Mouse (Mus musculus) C2C12 (cell line): ENCODE results near the gene Gm5089. TPM values are rescaled to one million over a fixed set of nuclear protein-coding genes. Genes with fewer than 3 reads are reported as not detected.

ENCODE experiments used
- H3K27me3 ChIP-seq: one replicate; pipeline ENCODE4 v1.6.1; 2011; ENCODE audit not compliant: control insufficient read depth, insufficient read depth, insufficient read length
- H3K36me3 ChIP-seq: one replicate; pipeline ENCODE4 v1.6.1; 2011; ENCODE audit not compliant: control insufficient read depth, insufficient read depth
- H3K4me3 ChIP-seq: one replicate; pipeline ENCODE4 v1.5.1; 2011; ENCODE audit warnings: mild to moderate bottlenecking, control low read depth; ENCODE audit not compliant: poor library complexity, insufficient read depth, severe bottlenecking
- H3K79me2 ChIP-seq: one replicate; pipeline ENCODE4 v1.6.1; 2011; ENCODE audit not compliant: control insufficient read depth, insufficient read depth
- H3K79me3 ChIP-seq: one replicate; pipeline ENCODE4 v1.6.1; 2011; ENCODE audit warnings: low read depth, control low read depth
- H3ac ChIP-seq: one replicate; pipeline ENCODE3; 2011; ENCODE audit warnings: low read depth; ENCODE audit not compliant: control insufficient read depth, insufficient read length
- CEBPB ChIP-seq: IDR thresholded peaks from one replicate; pipeline ENCODE4 v1.6.1; 2011; ENCODE audit warnings: low read depth, mild to moderate bottlenecking, control low read depth, moderate library complexity
- CTCF ChIP-seq: IDR thresholded peaks from one replicate; pipeline ENCODE4 v1.5.1; 2011; ENCODE audit not compliant: control insufficient read depth, insufficient read depth, insufficient read length
- FOSL1 ChIP-seq: IDR thresholded peaks from one replicate; pipeline ENCODE4 v1.8.0; 2011; ENCODE audit warnings: mild to moderate bottlenecking, low read length; ENCODE audit not compliant: poor library complexity, insufficient read depth, severe bottlenecking
- MAX ChIP-seq: IDR thresholded peaks from one replicate; pipeline ENCODE4 v1.6.1; 2011; ENCODE audit warnings: mild to moderate bottlenecking, control low read depth
- MYOD1 ChIP-seq: IDR thresholded peaks from one replicate; pipeline ENCODE4 v1.6.1; 2011; ENCODE audit warnings: low read depth; ENCODE audit not compliant: control insufficient read depth, insufficient read length
- MYOG ChIP-seq: IDR thresholded peaks from one replicate; pipeline ENCODE4 v1.6.1; 2011; ENCODE audit not compliant: control insufficient read depth, insufficient read length; ENCODE audit errors: extremely low read depth
- USF1 ChIP-seq: IDR thresholded peaks from one replicate; pipeline ENCODE4 v1.6.1; 2011; ENCODE audit warnings: low read depth, mild to moderate bottlenecking, control low read depth, moderate library complexity
- polyA plus RNA-seq: library from polyadenylated mRNA; unstranded; fragments of >200 nt; fragmentation: generic; extraction: Trizol; gene quantifications from one replicate; pipeline ENCODE4 v1.2.1, GENCODE M21; 2012; ENCODE audit warnings: missing spikeins

The Gm5089 gene
- polyA plus RNA-seq, 1 experiment, result not detected

DNA sequence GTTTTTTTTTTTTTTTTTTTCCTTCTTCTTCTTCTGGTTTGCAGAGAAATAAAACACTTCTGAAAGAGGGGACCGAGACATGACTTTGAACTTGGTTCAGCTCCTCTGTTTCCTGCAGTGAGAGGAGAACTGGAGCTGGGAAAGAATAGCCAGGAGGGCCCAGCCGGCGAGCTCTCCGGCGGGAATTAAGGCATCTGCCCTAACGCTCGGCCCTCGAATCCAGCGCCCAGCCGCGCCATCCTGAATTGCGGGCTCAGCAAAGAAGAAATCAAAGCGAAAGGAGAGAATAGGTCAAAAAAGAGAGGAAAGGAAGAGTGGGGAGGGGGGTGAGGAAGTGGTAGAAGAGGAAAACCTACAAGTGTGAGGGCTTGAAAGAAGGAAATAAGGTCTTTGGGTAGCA is 21.2 kb upstream of the Gm5089 start:
- no peaks in the 10 kb centered on the region for H3K36me3 ChIP-seq
- H3K79me3 ChIP-seq, result peaks cover 2% of the 10 kb centered on the region
- peaks cover 28% of the 10 kb centered on the region for H3K27me3 ChIP-seq
- H3K79me2 ChIP-seq, result peaks cover 8% of the 10 kb centered on the region
- no peak overlapping the region for H3K4me3 ChIP-seq
- TF ChIP-seq MAX (no peak), FOSL1 (no peak), CEBPB (no peak), MYOD1 (no peak), CTCF (no peak), MYOG (no peak), USF1 (no peak)
- H3ac ChIP-seq, result no peak overlapping the region

DNA sequence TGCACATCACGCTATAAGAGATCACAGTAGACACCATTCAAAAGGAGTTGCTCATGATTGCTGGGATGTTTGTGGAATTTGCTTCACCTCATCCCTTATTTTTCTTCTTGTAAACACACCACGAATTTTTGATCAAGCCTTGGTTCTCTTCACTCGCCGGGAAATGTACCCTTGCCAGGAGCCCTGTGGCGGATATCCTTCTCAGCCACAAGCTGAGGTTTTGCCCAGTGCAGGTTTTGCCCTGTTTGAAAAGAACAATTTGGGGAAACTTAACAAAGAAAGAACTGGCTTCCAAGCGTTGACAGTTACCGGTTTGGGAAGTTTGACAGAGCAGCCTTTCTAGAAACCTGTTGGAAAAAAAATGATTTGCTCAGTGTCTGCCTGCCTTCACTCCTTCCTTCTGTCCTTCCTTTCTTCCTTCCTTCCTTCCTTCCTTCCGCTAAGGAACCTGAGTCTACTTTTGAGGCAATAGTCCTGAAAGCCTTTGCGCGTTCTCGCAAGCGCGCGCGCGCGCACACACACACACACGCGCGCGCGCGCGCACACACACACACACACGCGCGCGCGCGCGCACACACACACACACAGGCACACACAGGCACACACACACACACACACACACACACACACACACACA is 20.7 kb upstream of the Gm5089 start:
- no peak overlapping the region for H3K4me3 ChIP-seq
- H3K36me3 ChIP-seq, result no peaks in the 10 kb centered on the region
- H3K79me3 ChIP-seq, result no peaks in the 10 kb centered on the region
- no peak overlapping the region for H3ac ChIP-seq
- peaks cover 25% of the 10 kb centered on the region for H3K27me3 ChIP-seq
- TF ChIP-seq MYOG (no peak), MAX (no peak), MYOD1 (no peak), CTCF (no peak), CEBPB (no peak), USF1 (no peak), FOSL1 (no peak)
- H3K79me2 ChIP-seq, result peaks cover 2% of the 10 kb centered on the region

DNA sequence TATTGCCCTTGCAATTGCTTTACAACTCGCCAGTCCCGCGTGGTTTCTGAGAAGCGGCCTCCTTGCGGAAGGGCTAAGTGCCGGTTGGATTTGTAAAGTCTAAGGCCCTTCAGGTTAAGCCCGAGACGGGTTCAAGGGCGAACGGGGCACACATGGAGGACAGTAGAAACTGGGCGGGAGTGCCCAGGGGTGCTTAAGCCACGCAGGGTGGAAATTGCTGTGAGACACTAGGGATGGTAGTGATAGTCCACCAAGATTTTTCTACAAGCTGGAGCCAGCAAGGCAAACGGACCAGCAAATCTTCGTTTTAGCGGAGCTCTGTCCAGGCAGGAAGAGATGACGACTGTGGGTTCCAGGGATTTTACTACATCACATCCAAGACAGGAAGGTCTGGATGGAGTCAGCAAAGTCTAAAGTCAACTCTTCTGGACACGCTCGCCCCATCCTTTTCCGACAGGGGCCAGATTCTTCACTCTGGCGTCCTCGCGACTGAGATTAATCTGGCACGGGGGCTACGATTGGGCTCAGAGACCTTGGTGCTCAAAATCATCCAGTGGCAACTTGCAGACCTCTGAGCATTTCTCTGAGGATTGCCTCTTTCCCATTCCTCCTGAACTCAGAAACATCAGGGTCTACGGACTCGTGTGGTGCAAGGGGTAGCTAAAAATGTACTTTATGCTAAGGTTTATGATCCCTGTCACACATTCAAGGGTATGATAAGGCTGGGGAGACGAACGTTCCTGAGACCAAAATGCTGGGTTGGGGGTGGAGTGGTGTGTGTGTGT is 18.2 kb upstream of the Gm5089 start:
- no peak for TF ChIP-seq CTCF
- no peak for TF ChIP-seq FOSL1
- no peak for TF ChIP-seq MYOD1
- TF ChIP-seq USF1, result no peak
- TF ChIP-seq CEBPB, result no peak
- no peaks in the 10 kb centered on the region for H3K36me3 ChIP-seq
- H3K79me2 ChIP-seq, result no peaks in the 10 kb centered on the region
- peaks cover 13% of the 10 kb centered on the region for H3K27me3 ChIP-seq
- H3K79me3 ChIP-seq, result no peaks in the 10 kb centered on the region
- H3K4me3 ChIP-seq, result no peak overlapping the region
- H3ac ChIP-seq, result no peak overlapping the region

DNA sequence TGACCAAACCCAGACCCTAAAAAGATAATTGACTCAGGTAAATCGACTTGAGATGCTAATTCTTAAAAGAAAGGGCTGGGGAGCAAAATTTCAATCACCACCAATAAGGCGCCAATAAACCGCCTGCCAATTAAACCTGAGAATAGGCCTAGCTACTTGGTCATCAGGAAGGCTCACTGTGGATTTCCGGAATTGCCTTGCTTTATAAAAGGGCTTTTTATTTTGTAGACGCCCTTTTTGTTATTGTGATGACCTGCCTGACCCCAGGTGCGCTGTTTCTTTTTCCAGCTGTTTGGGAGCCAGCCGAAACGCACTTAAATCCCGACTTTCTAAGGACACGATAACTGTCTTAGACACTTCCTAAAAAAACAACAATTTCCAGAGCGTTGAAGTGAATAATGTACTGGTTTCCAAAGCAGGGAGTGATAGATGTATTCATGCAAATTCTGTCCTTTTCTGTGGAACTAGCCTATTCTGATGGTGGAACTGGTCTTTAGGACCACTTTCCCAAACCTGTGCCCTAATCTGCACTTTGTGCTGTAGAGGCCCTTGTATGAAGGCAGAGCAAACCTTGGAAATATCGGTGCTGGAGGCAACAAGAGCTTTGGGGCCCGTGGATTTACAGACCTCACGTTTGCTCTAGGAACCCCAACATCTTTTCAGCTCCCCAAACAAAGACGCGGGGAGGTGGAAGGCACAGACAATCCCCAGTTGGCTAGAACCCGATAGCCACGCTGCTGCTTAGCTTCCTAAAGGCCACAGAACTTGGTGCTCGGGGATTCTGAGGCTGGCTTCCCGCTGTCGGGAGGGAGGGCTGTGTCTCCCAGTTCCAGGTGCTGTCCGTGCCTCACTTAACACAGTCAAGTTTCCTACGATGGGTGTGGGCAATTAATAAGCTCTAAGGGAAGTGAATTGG is 17.3 kb upstream of the Gm5089 start:
- Histone ChIP-seq H3K79me2 (no peaks in the 10 kb centered on the region), H3ac (no peak overlapping the region), H3K4me3 (no peak overlapping the region), H3K36me3 (no peaks in the 10 kb centered on the region), H3K27me3 (peaks cover 13% of the 10 kb centered on the region), H3K79me3 (no peaks in the 10 kb centered on the region)
- no peak for TF ChIP-seq USF1
- no peak for TF ChIP-seq FOSL1
- TF ChIP-seq MYOD1, result no peak
- TF ChIP-seq CTCF, result no peak
- no peak for TF ChIP-seq CEBPB
- no peak for TF ChIP-seq MAX
- TF ChIP-seq MYOG, result no peak

DNA sequence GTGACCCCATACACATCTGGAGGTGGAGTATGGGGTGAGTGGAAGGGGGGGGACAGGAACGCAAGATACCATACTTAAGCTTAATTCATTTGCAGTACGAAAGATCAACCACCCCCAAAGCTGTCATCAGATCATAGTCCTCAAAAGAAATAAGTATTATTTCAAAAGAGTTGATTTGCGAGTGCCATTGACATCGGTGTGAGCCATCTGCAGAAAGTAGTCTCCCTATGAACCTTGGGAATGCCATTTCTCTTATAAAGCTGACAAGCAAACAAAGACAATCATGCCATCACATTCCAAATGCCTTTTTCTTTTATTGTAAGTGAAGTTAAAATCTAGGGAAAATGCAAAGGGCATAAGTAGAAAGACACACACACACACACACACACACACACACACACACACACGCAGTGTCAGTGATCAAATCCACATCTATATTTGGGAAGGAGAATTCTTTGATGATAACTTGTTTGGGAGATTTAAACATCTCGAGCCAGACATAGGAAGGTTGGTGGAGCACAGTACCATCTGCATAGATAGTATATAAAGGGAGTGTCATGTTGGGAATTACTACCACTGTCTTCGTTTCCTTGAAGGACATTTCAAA is 15.9 kb upstream of the Gm5089 start:
- TF ChIP-seq CTCF, result no peak
- no peak for TF ChIP-seq USF1
- TF ChIP-seq MYOG, result no peak
- TF ChIP-seq MYOD1, result no peak
- TF ChIP-seq CEBPB, result no peak
- TF ChIP-seq MAX, result no peak
- TF ChIP-seq FOSL1, result no peak
- Histone ChIP-seq H3K79me3 (no peaks in the 10 kb centered on the region), H3ac (no peak overlapping the region), H3K27me3 (peaks cover 13% of the 10 kb centered on the region), H3K4me3 (no peak overlapping the region), H3K79me2 (no peaks in the 10 kb centered on the region), H3K36me3 (no peaks in the 10 kb centered on the region)
